Mouse (Mus musculus): Measurements from ENCODE around the gene Gm42688.

The Gm42688 gene

GRCm38 (mm10) chr6:83140044-83140443, 38.6 kb downstream of the Gm42688 start:
- no peak for DNase-seq (ENCODE audit: low read depth, low spot score)

- no peak for DNase-seq (ENCODE audit: low read depth, low spot score)
Measured at GRCm38 (mm10) chr6:83141636-83142035, 40.2 kb downstream of the Gm42688 start.

- DNase-seq (ENCODE audit: low read depth, low spot score), result no peak
Measured at GRCm38 (mm10) chr6:83142211-83142731, 40.9 kb downstream of the Gm42688 start.

- DNase-seq (ENCODE audit: low read depth, low spot score), result no peak
Measured at GRCm38 (mm10) chr6:83142886-83143285, 41.5 kb downstream of the Gm42688 start.

GRCm38 (mm10) chr6:83145209-83145608, 43.8 kb downstream of the Gm42688 start:
- DNase-seq (ENCODE audit: low read depth, low spot score), result no peak

GRCm38 (mm10) chr6:83145805-83146204, 44.4 kb downstream of the Gm42688 start:
- DNase-seq (ENCODE audit: low read depth, low spot score), result no peak

GRCm38 (mm10) chr6:83147280-83147679, 45.9 kb downstream of the Gm42688 start:
- no peak for DNase-seq (ENCODE audit: low read depth, low spot score)

GRCm38 (mm10) chr6:83151721-83152120, 50.3 kb downstream of the Gm42688 start:
- DNase-seq (ENCODE audit: low read depth, low spot score), result no peak

- no peak for DNase-seq (ENCODE audit: low read depth, low spot score)
Measured at GRCm38 (mm10) chr6:83153038-83153437, 51.6 kb downstream of the Gm42688 start.

GRCm38 (mm10) chr6:83153485-83153884, 52.1 kb downstream of the Gm42688 start:
- no peak for DNase-seq (ENCODE audit: low read depth, low spot score)

- DNase-seq (ENCODE audit: low read depth, low spot score), result peak; percentile 3
Measured at GRCm38 (mm10) chr6:83155552-83156238, 54.3 kb downstream of the Gm42688 start.

GRCm38 (mm10) chr6:83156259-83156684, 54.9 kb downstream of the Gm42688 start, which contains the start of the genes Wdr54 and 1700003E16Rik:
TSS of gene Wdr54 (minus strand) at chr6:83156397.
TSS of gene 1700003E16Rik (plus strand) at chr6:83156404.
- peak; percentile 73 for DNase-seq (ENCODE audit: low read depth, low spot score)

- peak; percentile 48 for DNase-seq (ENCODE audit: low read depth, low spot score)
Measured at GRCm38 (mm10) chr6:83159456-83159855, 58.0 kb downstream of the Gm42688 start.

Data from A20 (cell line).